Mouse (Mus musculus) frontal cortex, adult 2 months (tissue): ENCODE data around the gene Ranbp17. TPM values are rescaled to one million over a fixed set of nuclear protein-coding genes. Genes with fewer than 3 reads are reported as not detected.
"Not testable (repeated sequence)": the region's sequence is repeated elsewhere in the genome, so short reads cannot be mapped to it uniquely, and the experiment has no call there.

Experiments used
- DNase-seq, 2 experiments: peaks; one replicate each; pipeline ENCODE4 v3.0.0; 2022; ENCODE audit warnings: low spot score in 1 of 2; ENCODE audit errors: extremely low spot score in 1 of 2
- polyA plus RNA-seq: library from polyadenylated mRNA; depleted of rRNA; stranded (reverse); fragments of >200 nt; gene quantifications from 2 replicates; pipeline ENCODE4 v1.2.3, GENCODE M21; 2012; rRNA removed

Gene Ranbp17
- polyA plus RNA-seq = 4.2 and 5.1 TPM in 2 replicates

GRCm38 (mm10) chr11:33513376-33513991 is at the start of gene Ranbp17:
TSS of gene Ranbp17 (minus strand) at chr11:33513746.
- DNase-seq = peak in 1 of 2 experiments; percentile 22

DNA sequence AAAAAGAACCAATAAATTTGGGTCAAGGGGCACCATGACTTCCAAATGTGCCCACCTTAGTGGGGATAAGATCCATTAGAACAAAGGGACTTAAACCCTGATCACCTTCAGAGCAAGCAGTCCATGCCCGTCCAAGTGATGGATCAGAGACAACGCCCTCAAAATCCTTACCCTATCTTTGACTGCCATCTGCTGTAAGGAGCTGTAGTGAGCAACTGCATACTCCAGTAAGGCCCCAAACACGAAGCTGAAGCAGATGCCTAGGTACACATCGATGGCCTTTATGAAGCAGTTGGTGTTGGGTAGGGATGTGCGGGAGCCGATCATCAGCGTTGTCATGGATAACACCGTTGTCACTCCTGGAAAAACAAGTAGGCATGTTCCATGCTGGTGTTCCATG is 40.6 kb upstream of the Ranbp17 start:
- DNase-seq = peak in 1 of 2 experiments; percentile 53

- no peak for DNase-seq
Measured at GRCm38 (mm10) chr11:33550861-33551560, 37.5 kb upstream of the Ranbp17 start.

DNA sequence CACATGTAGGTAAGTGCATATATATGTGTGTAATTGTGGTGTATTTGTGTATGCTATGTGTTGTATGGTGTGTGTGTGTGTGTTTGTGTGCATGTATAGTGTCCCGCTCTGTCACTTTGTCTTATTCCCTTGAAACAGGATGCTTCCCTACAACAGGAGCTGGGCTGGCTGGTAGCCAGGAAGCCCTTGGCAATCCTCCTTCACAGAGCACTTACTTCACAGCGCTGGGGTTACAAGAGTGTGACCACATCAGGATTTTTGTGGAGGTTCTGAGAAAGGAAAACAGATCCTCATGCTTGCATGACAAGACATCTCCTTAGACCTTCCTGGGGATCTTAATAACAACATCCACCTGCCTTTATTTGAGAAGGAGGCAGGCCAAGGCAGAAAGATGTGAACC is 33.8 kb upstream of the Ranbp17 start:
- no peak for DNase-seq

DNA sequence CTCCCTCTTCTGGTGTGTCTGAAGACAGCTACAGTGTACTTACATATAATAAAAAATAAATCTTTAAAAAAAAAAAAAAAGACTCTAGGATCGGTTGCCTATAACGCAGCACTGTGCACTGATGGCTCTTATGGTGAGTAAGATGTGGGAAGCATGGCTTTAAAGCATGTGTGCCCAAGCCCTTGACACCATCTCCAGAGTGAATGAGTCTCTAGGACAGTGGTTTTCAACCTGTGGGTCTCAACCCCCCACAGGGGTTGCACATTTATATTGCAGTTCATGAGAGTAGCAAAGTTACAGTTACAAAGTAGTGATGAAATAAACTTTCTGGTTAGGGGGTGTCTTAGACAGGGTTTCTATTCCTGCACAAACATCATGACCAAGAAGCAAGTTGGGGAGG is 31.4 kb upstream of the Ranbp17 start:
- DNase-seq = no peak

- no peak for DNase-seq
Measured at GRCm38 (mm10) chr11:33544121-33544520, 30.6 kb upstream of the Ranbp17 start.

DNA sequence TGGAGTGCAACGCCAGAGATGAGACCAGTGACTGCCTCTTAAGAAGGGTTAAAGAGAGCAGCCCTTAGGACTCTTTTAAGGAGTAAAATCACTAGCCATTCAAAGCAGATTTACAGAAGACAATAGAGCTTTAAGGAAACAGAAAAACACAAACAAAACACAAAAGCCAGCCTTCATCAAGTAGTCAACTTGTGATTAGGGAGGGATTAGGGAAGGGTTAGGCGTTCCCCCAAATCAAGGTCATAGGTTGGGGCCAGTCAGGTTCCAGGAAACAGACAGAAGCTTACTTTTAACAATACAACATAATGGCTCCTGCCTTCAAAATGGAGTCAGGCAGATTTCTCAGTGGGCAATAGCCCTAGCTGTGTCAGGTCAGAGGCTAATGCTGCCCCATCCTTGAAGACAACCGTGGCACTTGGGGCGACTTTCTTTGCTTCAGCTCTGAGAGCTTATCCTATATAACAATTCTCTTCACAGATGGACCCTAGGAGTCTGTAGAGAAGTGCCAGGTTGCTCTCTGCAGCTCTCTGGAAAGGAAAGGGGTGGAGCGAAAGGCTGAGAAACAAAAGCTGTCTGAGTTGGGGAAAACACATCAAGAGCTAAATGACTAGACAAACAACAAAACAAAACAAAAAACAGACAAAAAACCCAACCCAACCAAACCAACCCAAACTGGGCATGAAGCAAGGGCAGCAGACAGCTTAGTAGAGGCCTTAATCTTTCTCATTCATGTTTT is 24.0 kb upstream of the Ranbp17 start:
- DNase-seq = no peak

GRCm38 (mm10) chr11:33536636-33537035 is 23.1 kb upstream of the Ranbp17 start:
- no peak for DNase-seq

GRCm38 (mm10) chr11:33534541-33534940 is 21.0 kb upstream of the Ranbp17 start:
- DNase-seq = no peak

DNA sequence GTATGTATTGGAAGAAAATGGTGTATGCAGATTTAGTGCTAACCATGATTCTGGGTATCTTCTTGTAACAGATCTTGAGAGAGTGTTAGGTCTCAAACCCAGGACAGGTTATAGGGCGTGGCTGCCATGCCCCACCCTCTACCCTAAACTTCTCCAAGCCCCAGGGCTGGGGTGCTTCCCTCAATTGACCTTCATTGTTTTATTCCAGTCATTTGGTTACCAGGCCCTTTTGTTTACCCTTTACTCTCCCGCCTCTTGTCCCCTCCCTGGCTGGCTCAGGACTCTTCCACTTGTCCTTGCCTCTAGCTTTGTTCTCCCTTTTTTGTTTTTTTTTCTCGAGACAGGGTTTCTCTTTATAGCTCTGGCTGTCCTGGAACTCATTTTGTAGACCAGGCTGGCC is 20.0 kb upstream of the Ranbp17 start:
- no peak for DNase-seq

GRCm38 (mm10) chr11:33529576-33529975 is 16.0 kb upstream of the Ranbp17 start:
- DNase-seq = no peak

- peak; percentile 46 to 59 for DNase-seq
Measured at GRCm38 (mm10) chr11:33512854-33513375, 631 bp downstream of the Ranbp17 start.

DNA sequence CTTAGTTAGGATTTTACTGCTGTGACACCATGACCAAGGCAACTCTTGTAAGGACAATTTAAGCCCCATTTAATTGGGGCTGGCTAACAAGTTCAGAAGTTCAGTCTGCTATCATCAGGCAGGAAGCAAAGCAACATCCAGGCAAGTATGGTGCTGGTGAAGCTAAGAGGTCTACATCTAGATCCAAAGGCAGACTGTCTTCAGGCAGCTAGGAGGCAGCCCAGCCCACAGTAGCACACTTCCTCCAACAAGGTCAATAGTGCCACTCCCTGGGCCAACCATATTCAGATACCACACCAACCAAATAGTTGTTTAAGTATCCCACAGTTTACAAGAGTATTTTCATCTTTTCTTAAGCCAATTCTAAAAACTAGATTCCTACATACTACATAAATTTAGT is 4.1 kb downstream of the Ranbp17 start:
- no peak for DNase-seq

- no peak for DNase-seq
Measured at GRCm38 (mm10) chr11:33485746-33486145, 27.8 kb downstream of the Ranbp17 start.

- DNase-seq = peak in 1 of 2 experiments; percentile 3
Measured at GRCm38 (mm10) chr11:33480410-33480809, 33.1 kb downstream of the Ranbp17 start.

DNA sequence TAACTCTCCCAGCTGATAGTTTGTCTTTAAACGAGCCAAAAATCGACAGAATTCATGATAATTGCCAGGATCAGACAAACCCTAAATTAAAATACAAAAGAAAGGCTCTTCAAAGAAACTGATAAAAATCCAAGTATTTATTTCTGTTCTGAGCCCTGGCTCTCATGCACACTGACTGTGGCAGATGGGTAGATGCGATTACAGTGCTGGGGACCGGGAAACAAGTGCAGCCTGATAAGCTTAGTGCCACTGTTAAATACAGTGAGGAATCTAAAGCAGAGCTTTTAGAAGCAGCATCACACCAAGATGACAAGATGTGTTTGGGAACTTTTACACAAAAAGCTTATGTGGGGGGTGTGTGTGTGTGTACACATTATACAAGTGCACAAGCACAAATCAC is 34.3 kb downstream of the Ranbp17 start:
- DNase-seq = no peak

- no peak for DNase-seq
Measured at GRCm38 (mm10) chr11:33476634-33477033, 36.9 kb downstream of the Ranbp17 start.

GRCm38 (mm10) chr11:33461172-33461571 is 52.4 kb downstream of the Ranbp17 start:
- no peak for DNase-seq

- DNase-seq = no peak
Measured at GRCm38 (mm10) chr11:33454069-33454468, 59.5 kb downstream of the Ranbp17 start.

DNA sequence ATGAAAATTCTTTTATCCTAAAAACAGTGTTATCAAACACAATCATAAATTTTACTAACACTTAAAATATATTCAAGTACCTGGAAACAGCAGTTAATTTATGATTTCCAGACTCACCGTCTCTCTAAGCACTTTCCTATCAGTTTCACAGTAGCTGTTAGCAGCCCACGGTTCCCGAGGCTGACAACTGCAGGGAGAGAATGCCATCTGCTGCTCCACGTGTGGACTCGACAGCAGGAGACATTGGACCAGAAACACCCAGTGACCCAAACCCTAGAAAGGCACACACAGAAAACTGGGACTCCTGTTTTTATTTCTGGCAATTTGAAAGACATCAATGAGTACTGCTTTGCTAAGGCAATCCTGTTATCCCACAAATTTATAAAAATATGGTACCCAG is 79.7 kb downstream of the Ranbp17 start:
- peak in 1 of 2 experiments; percentile 18 for DNase-seq

DNA sequence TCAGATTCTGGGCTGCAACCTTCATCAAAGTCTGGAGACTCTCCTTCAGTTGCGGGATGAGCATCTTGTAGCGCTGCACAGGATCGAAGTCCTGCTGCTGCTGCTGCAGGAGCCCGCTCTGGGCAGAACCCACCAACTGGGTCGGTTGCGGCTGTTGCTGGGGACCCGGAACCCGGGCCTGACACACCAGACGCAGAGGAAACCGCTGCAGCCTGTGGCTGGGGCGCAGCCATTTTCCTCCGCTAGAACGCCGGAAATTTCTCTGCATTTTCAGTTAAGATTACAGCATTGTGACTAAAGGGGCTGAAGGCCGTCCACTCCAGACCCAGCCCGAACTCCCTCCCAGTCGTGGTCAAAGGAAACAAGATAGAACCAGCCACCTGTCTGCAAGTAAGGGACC is 85.3 kb downstream of the Ranbp17 start:
- DNase-seq = not testable (repeated sequence)
